Mouse (Mus musculus) lung, postnatal 0 days (tissue): Measurements from ENCODE around the gene Gfer.

Source experiments
- CTCF ChIP-seq: IDR thresholded peaks from 2 replicates; pipeline ENCODE4 v1.5.1; 2016; ENCODE audit warnings: antibody characterized with exemption, mild to moderate bottlenecking
- EP300 ChIP-seq: IDR thresholded peaks from 2 replicates; pipeline ENCODE4 v1.6.1; 2016; ENCODE audit warnings: antibody characterized with exemption, mild to moderate bottlenecking, control low read depth

GRCm38 (mm10) chr17:24699473-24699872 lies 3.5 kb upstream of the Gfer start:
- no peak for TF ChIP-seq CTCF
- no peak for TF ChIP-seq EP300
